Mouse (Mus musculus): ENCODE results near the gene Tex2. TPM values are rescaled to one million over a fixed set of nuclear protein-coding genes. Genes with fewer than 3 reads are reported as not detected.

Gene Tex2
- polyA plus RNA-seq, 1 experiment from 2014 or later = 11.2 TPM

GRCm38 (mm10) chr11:106461145-106461932, 151.9 kb downstream of the Tex2 start:
- H3K9me3 ChIP-seq (ENCODE audit: control insufficient read depth, low read length) = no peaks in the 10 kb centered on the region
- ATAC-seq (ENCODE audit: low FRiP score) (no peak), DNase-seq (ENCODE audit: low spot score) (no peak)
- 80% methylated on average over 5 of the region's 5 CpGs for WGBS
- H3K9ac ChIP-seq (ENCODE audit: low read depth, low read length) = no peak overlapping the region
- H3K4me1 ChIP-seq (replicated peaks; ENCODE audit: control insufficient read depth, insufficient read depth, low read length) = no peaks in the 10 kb centered on the region
- H3K36me3 ChIP-seq (ENCODE audit: control insufficient read depth, insufficient read depth, low read length) = no peaks in the 10 kb centered on the region
- H3K27me3 ChIP-seq (ENCODE audit: control insufficient read depth, insufficient read depth, low read length) = no peaks in the 10 kb centered on the region
- no peak overlapping the region for H3K4me3 ChIP-seq (ENCODE audit: low read depth, low read length)
- H3K27ac ChIP-seq (ENCODE audit: low read depth, low read length) = no peak overlapping the region
- no peak overlapping the region for H3K4me2 ChIP-seq (replicated peaks; ENCODE audit: low read depth, low read length)

GRCm38 (mm10) chr11:106460671-106461070, 152.6 kb downstream of the Tex2 start:
- DNase-seq (ENCODE audit: low spot score) (no peak), ATAC-seq (ENCODE audit: low FRiP score) (no peak)
- WGBS = 100% methylated on average over 1 of the region's 1 CpGs
- H3K9ac ChIP-seq (ENCODE audit: low read depth, low read length) = no peak overlapping the region
- H3K4me1 ChIP-seq (replicated peaks; ENCODE audit: control insufficient read depth, insufficient read depth, low read length) = no peaks in the 10 kb centered on the region
- no peaks in the 10 kb centered on the region for H3K27me3 ChIP-seq (ENCODE audit: control insufficient read depth, insufficient read depth, low read length)
- no peak overlapping the region for H3K4me2 ChIP-seq (replicated peaks; ENCODE audit: low read depth, low read length)
- no peaks in the 10 kb centered on the region for H3K9me3 ChIP-seq (ENCODE audit: control insufficient read depth, low read length)
- H3K36me3 ChIP-seq (ENCODE audit: control insufficient read depth, insufficient read depth, low read length) = no peaks in the 10 kb centered on the region
- no peak overlapping the region for H3K4me3 ChIP-seq (ENCODE audit: low read depth, low read length)
- no peak overlapping the region for H3K27ac ChIP-seq (ENCODE audit: low read depth, low read length)

GRCm38 (mm10) chr11:106458540-106458939, 154.7 kb downstream of the Tex2 start:
- no peaks in the 10 kb centered on the region for H3K36me3 ChIP-seq (ENCODE audit: control insufficient read depth, insufficient read depth, low read length)
- H3K9ac ChIP-seq (ENCODE audit: low read depth, low read length) = no peak overlapping the region
- H3K9me3 ChIP-seq (ENCODE audit: control insufficient read depth, low read length) = no peaks in the 10 kb centered on the region
- H3K4me1 ChIP-seq (replicated peaks; ENCODE audit: control insufficient read depth, insufficient read depth, low read length) = no peaks in the 10 kb centered on the region
- H3K4me3 ChIP-seq (ENCODE audit: low read depth, low read length) = no peak overlapping the region
- ATAC-seq (ENCODE audit: low FRiP score) = no peak
- H3K4me2 ChIP-seq (replicated peaks; ENCODE audit: low read depth, low read length) = no peak overlapping the region
- no peaks in the 10 kb centered on the region for H3K27me3 ChIP-seq (ENCODE audit: control insufficient read depth, insufficient read depth, low read length)
- H3K27ac ChIP-seq (ENCODE audit: low read depth, low read length) = no peak overlapping the region
- 94% methylated on average over 4 of the region's 4 CpGs for WGBS
- DNase-seq (ENCODE audit: low spot score) = no peak

Other genes starting within 250 kb of the Tex2 start
- gene Prr29, start 248.0 kb downstream of the Tex2 start, polyA plus RNA-seq (2014; fragmentation: Nextera tagmentation; extraction: Ambion mirVana) = not detected in 2 replicates
- 17.0 and 19.1 TPM in 2 replicates for gene Icam2, start 225.3 kb downstream of the Tex2 start, polyA plus RNA-seq (2014; fragmentation: Nextera tagmentation; extraction: Ambion mirVana)
- 5.5 and 6.2 TPM in 2 replicates for gene Ern1, start 125.6 kb downstream of the Tex2 start, polyA plus RNA-seq (2014; fragmentation: Nextera tagmentation; extraction: Ambion mirVana)
- gene Pecam1, start 137.2 kb upstream of the Tex2 start, polyA plus RNA-seq (2014; fragmentation: Nextera tagmentation; extraction: Ambion mirVana) = 19.0 and 20.3 TPM in 2 replicates
- 1.1 and 2.0 TPM in 2 replicates for gene Milr1, start 137.8 kb upstream of the Tex2 start, polyA plus RNA-seq (2014; fragmentation: Nextera tagmentation; extraction: Ambion mirVana)
- gene Polg2, start 166.1 kb upstream of the Tex2 start, polyA plus RNA-seq (2014; fragmentation: Nextera tagmentation; extraction: Ambion mirVana) = 9.5 and 11.0 TPM in 2 replicates
- gene Ddx5, start 175.8 kb upstream of the Tex2 start, polyA plus RNA-seq (2014; fragmentation: Nextera tagmentation; extraction: Ambion mirVana) = 544 and 600 TPM in 2 replicates
- gene Cep95, start 175.8 kb upstream of the Tex2 start, polyA plus RNA-seq (2014; fragmentation: Nextera tagmentation; extraction: Ambion mirVana) = 19.4 and 22.5 TPM in 2 replicates

Measured in hindbrain, embryonic 11.5 days (tissue).